Mouse (Mus musculus) bone marrow macrophage, adult 2 months (primary cell): ENCODE measurements at regions not wholly inside any gene's neighbourhood (a gene's known extent, or its start where the extent isn't known, plus 50 kb on each side); places are given as distances from the start of the nearest gene placed in this dataset.

ENCODE experiments used
- H3K27ac ChIP-seq: 2 replicates; pipeline ENCODE4 v1.5.1; 2012; ENCODE audit warnings: low read depth, low read length; ENCODE audit not compliant: insufficient read depth
- H3K4me1 ChIP-seq: 2 replicates; pipeline ENCODE4 v1.6.1; 2012; ENCODE audit warnings: low read length; ENCODE audit not compliant: control insufficient read depth, insufficient read depth
- H3K4me3 ChIP-seq: 2 replicates; pipeline ENCODE4 v1.5.1; 2012; ENCODE audit warnings: mild to moderate bottlenecking, low read length, moderate library complexity; ENCODE audit not compliant: insufficient read depth
- CTCF ChIP-seq: IDR thresholded peaks from 2 replicates; pipeline ENCODE4 v1.5.1; 2012; ENCODE audit warnings: low read depth, mild to moderate bottlenecking, low read length, moderate library complexity
- POLR2A ChIP-seq: IDR thresholded peaks from 2 replicates; pipeline ENCODE4 v1.6.1; 2012; ENCODE audit warnings: mild to moderate bottlenecking, low read depth, low read length, borderline replicate concordance

GRCm38 (mm10) chr11:110715300-110715699, 252.5 kb upstream of the Kcnj16 start:
- TF ChIP-seq CTCF (no peak), POLR2A (no peak)

GRCm38 (mm10) chr11:110716369-110716768, 251.5 kb upstream of the Kcnj16 start:
- H3K27ac ChIP-seq: peak overlapping the region; percentile 47
- peaks cover 4% of the 10 kb centered on the region for H3K4me1 ChIP-seq
- TF ChIP-seq CTCF (no peak), POLR2A (no peak)
- H3K4me3 ChIP-seq: no peak overlapping the region

More at GRCm38 (mm10) chr11:110715300-110715699, 252.5 kb upstream of the Kcnj16 start:
- H3K4me3 ChIP-seq: no peak overlapping the region
- H3K4me1 ChIP-seq: peaks cover 4% of the 10 kb centered on the region
- H3K27ac ChIP-seq: no peak overlapping the region

GRCm38 (mm10) chr11:110722701-110723100, 245.1 kb upstream of the Kcnj16 start:
- Histone ChIP-seq H3K4me3 (no peak overlapping the region), H3K4me1 (peaks cover 2% of the 10 kb centered on the region), H3K27ac (no peak overlapping the region)
- TF ChIP-seq POLR2A (no peak), CTCF (no peak)

GRCm38 (mm10) chr11:110723971-110724370, 243.9 kb upstream of the Kcnj16 start:
- no peak overlapping the region for H3K4me3 ChIP-seq
- TF ChIP-seq CTCF: no peak
- TF ChIP-seq POLR2A: no peak
- peaks cover 2% of the 10 kb centered on the region for H3K4me1 ChIP-seq
- H3K27ac ChIP-seq: no peak overlapping the region

GRCm38 (mm10) chr11:110727357-110727961, 240.4 kb upstream of the Kcnj16 start:
- TF ChIP-seq CTCF: no peak
- no peak for TF ChIP-seq POLR2A
- Histone ChIP-seq H3K4me1 (peaks cover 2% of the 10 kb centered on the region), H3K4me3 (no peak overlapping the region), H3K27ac (no peak overlapping the region)

- TF ChIP-seq POLR2A (no peak), CTCF (no peak)
- Histone ChIP-seq H3K4me1 (peaks cover 2% of the 10 kb centered on the region), H3K4me3 (no peak overlapping the region), H3K27ac (no peak overlapping the region)
These were observed 236.3 kb upstream of the Kcnj16 start for GRCm38 (mm10) chr11:110731510-110731909.

- Histone ChIP-seq H3K4me3 (no peak overlapping the region), H3K27ac (no peak overlapping the region), H3K4me1 (no peaks in the 10 kb centered on the region)
- TF ChIP-seq POLR2A (no peak), CTCF (no peak)
These were observed 193.7 kb upstream of the Kcnj16 start for GRCm38 (mm10) chr11:110774128-110774527.

GRCm38 (mm10) chr11:110781492-110782276, 186.1 kb upstream of the Kcnj16 start:
- Histone ChIP-seq H3K4me3 (peak overlapping the region; percentile 27), H3K4me1 (peaks cover 13% of the 10 kb centered on the region), H3K27ac (peak overlapping the region; percentile 62)
- TF ChIP-seq POLR2A: no peak
- no peak for TF ChIP-seq CTCF

GRCm38 (mm10) chr11:110789537-110789936, 178.3 kb upstream of the Kcnj16 start:
- TF ChIP-seq POLR2A: no peak
- no peak for TF ChIP-seq CTCF
- Histone ChIP-seq H3K4me1 (no peaks in the 10 kb centered on the region), H3K27ac (no peak overlapping the region), H3K4me3 (no peak overlapping the region)

GRCm38 (mm10) chr11:110799887-110800578, 167.8 kb upstream of the Kcnj16 start:
- TF ChIP-seq CTCF: no peak
- TF ChIP-seq POLR2A: no peak
- H3K27ac ChIP-seq: no peak overlapping the region
- H3K4me1 ChIP-seq: no peaks in the 10 kb centered on the region
- H3K4me3 ChIP-seq: no peak overlapping the region
